Mouse (Mus musculus) neural tube, embryonic 15.5 days (tissue): ENCODE data around the gene Sardh. TPM values are rescaled to one million over a fixed set of nuclear protein-coding genes. Genes with fewer than 3 reads are reported as not detected.
A peak's percentile ranks its signal among the peaks of the same experiment; 100 is the strongest.

Source experiments
- ATAC-seq: fragments of 200-750 bp; cut with Nextera tagmentation; 2 replicates; pipeline ENCODE4 v1.8.0; 2017; ENCODE audit warnings: mild to moderate bottlenecking, moderate TSS enrichment, moderate library complexity; ENCODE audit not compliant: low FRiP score
- H3K27ac ChIP-seq: fragments of 300-500 bp; sonication (generic); replicated peaks from 2 replicates; pipeline ENCODE4 v1.5.1; 2015; ENCODE audit warnings: mild to moderate bottlenecking, inconsistent platforms
- H3K27me3 ChIP-seq: fragments of 300-500 bp; sonication (generic); replicated peaks from 2 replicates; pipeline ENCODE4 v1.6.1; 2015; ENCODE audit warnings: inconsistent platforms
- H3K36me3 ChIP-seq: fragments of 300-500 bp; sonication (generic); 2 replicates; pipeline ENCODE4 v1.6.1; 2015; ENCODE audit warnings: inconsistent platforms
- H3K4me1 ChIP-seq: fragments of 300-500 bp; sonication (generic); 2 replicates; pipeline ENCODE4 v1.6.1; 2015; ENCODE audit warnings: inconsistent platforms
- H3K4me2 ChIP-seq: fragments of 300-500 bp; sonication (generic); 2 replicates; pipeline ENCODE4 v1.6.1; 2015; ENCODE audit warnings: inconsistent platforms, mild to moderate bottlenecking, moderate library complexity
- H3K4me3 ChIP-seq: fragments of 300-500 bp; sonication (generic); replicated peaks from 2 replicates; pipeline ENCODE4 v1.5.1; 2015; ENCODE audit warnings: mild to moderate bottlenecking, inconsistent platforms
- H3K9ac ChIP-seq: fragments of 300-500 bp; sonication (generic); replicated peaks from 2 replicates; pipeline ENCODE4 v1.6.1; 2015; ENCODE audit warnings: mild to moderate bottlenecking, inconsistent platforms
- H3K9me3 ChIP-seq: fragments of 300-500 bp; sonication (generic); replicated peaks from 2 replicates; pipeline ENCODE4 v1.6.1; 2016; ENCODE audit warnings: inconsistent platforms
- WGBS: fragments of 180-500 bp; shearing (Covaris S2); methylation state at CpG from one replicate; pipeline ENCODE4 v1.1.7; 2015; ENCODE audit warnings: mixed read lengths; 5-methylcytosine and 5-hydroxymethylcytosine counted together
- polyA plus RNA-seq: library from polyadenylated mRNA; unstranded; fragments of >200 nt; fragmentation: Nextera tagmentation; extraction: Ambion mirVana; gene quantifications from 2 replicates; pipeline ENCODE4 v1.2.1, GENCODE M21; 2015

The Sardh gene
- polyA plus RNA-seq, 1 experiment from 2014 or later = 5.9 TPM

GRCm38 (mm10) chr2:27205666-27206065 lies 42.5 kb downstream of the Sardh start:
- ATAC-seq = no peak
- Histone ChIP-seq H3K4me1 (peaks cover 8% of the 10 kb centered on the region; the same call in 1 of the 2 replicates), H3K4me2 (no peak overlapping the region), H3K9ac (no peak overlapping the region), H3K27ac (no peak overlapping the region), H3K4me3 (no peak overlapping the region), H3K27me3 (no peaks in the 10 kb centered on the region), H3K9me3 (no peaks in the 10 kb centered on the region), H3K36me3 (no peaks in the 10 kb centered on the region)
- 74% methylated on average over 10 of the region's 10 CpGs for WGBS

GRCm38 (mm10) chr2:27200586-27200985 lies 47.6 kb downstream of the Sardh start:
- Histone ChIP-seq H3K27me3 (no peaks in the 10 kb centered on the region), H3K36me3 (no peaks in the 10 kb centered on the region), H3K27ac (no peak overlapping the region), H3K9me3 (no peaks in the 10 kb centered on the region), H3K4me1 (no peaks in the 10 kb centered on the region), H3K4me2 (no peak overlapping the region), H3K9ac (no peak overlapping the region), H3K4me3 (no peak overlapping the region)
- WGBS = 88% methylated on average over 1 of the region's 1 CpGs
- no peak for ATAC-seq

GRCm38 (mm10) chr2:27198551-27199246 lies 49.4 kb downstream of the Sardh start:
- 57% methylated on average over 5 of the region's 5 CpGs for WGBS
- H3K9me3 ChIP-seq = no peaks in the 10 kb centered on the region
- no peaks in the 10 kb centered on the region for H3K4me1 ChIP-seq
- no peak overlapping the region for H3K4me2 ChIP-seq
- H3K36me3 ChIP-seq = no peaks in the 10 kb centered on the region
- H3K4me3 ChIP-seq = no peak overlapping the region
- H3K27me3 ChIP-seq = no peaks in the 10 kb centered on the region
- no peak overlapping the region for H3K27ac ChIP-seq
- H3K9ac ChIP-seq = no peak overlapping the region
- no peak for ATAC-seq

- no peaks in the 10 kb centered on the region for H3K36me3 ChIP-seq
- no peaks in the 10 kb centered on the region for H3K9me3 ChIP-seq
- H3K4me3 ChIP-seq = no peak overlapping the region
- H3K9ac ChIP-seq = no peak overlapping the region
- ATAC-seq = no peak
- no peaks in the 10 kb centered on the region for H3K4me1 ChIP-seq
- no peak overlapping the region for H3K27ac ChIP-seq
- H3K4me2 ChIP-seq = no peak overlapping the region
- H3K27me3 ChIP-seq = no peaks in the 10 kb centered on the region
- 58% methylated on average over 4 of the region's 4 CpGs for WGBS
These were observed 58.1 kb downstream of the Sardh start for GRCm38 (mm10) chr2:27189994-27190393.

- no peak overlapping the region for H3K27ac ChIP-seq
- peaks cover 13% of the 10 kb centered on the region for H3K4me1 ChIP-seq
- ATAC-seq = no peak
- no peak overlapping the region for H3K4me3 ChIP-seq
- no peaks in the 10 kb centered on the region for H3K27me3 ChIP-seq
- WGBS = 91% methylated on average over 6 of the region's 6 CpGs
- no peaks in the 10 kb centered on the region for H3K36me3 ChIP-seq
- H3K4me2 ChIP-seq = no peak overlapping the region
- H3K9ac ChIP-seq = no peak overlapping the region
- no peaks in the 10 kb centered on the region for H3K9me3 ChIP-seq
These were observed 60.6 kb downstream of the Sardh start for GRCm38 (mm10) chr2:27187531-27187930.

- no peak overlapping the region for H3K4me2 ChIP-seq
- H3K27me3 ChIP-seq = no peaks in the 10 kb centered on the region
- 34% methylated on average over 12 of the region's 12 CpGs for WGBS
- H3K36me3 ChIP-seq = no peaks in the 10 kb centered on the region
- peak overlapping the region; percentile 48; the same call in 1 of the 2 replicates for H3K27ac ChIP-seq
- H3K4me1 ChIP-seq = peaks cover 19% of the 10 kb centered on the region
- no peaks in the 10 kb centered on the region for H3K9me3 ChIP-seq
- ATAC-seq = peak; percentile 86
- H3K9ac ChIP-seq = no peak overlapping the region
- no peak overlapping the region for H3K4me3 ChIP-seq
These were observed 64.4 kb downstream of the Sardh start for GRCm38 (mm10) chr2:27183734-27184133.

GRCm38 (mm10) chr2:27181907-27182306 lies 66.2 kb downstream of the Sardh start:
- H3K27me3 ChIP-seq = no peaks in the 10 kb centered on the region
- H3K4me3 ChIP-seq = no peak overlapping the region
- no peaks in the 10 kb centered on the region for H3K9me3 ChIP-seq
- H3K9ac ChIP-seq = no peak overlapping the region
- WGBS = 72% methylated on average over 4 of the region's 4 CpGs
- peaks cover 19% of the 10 kb centered on the region for H3K4me1 ChIP-seq
- ATAC-seq = no peak
- no peaks in the 10 kb centered on the region for H3K36me3 ChIP-seq
- 0 out of 2 replicates have a peak overlapping the region, but pooled peaks have one; percentile 11 for H3K27ac ChIP-seq
- H3K4me2 ChIP-seq = no peak overlapping the region

- H3K9ac ChIP-seq = no peak overlapping the region
- H3K4me3 ChIP-seq = no peak overlapping the region
- no peaks in the 10 kb centered on the region for H3K27me3 ChIP-seq
- no peak overlapping the region for H3K4me2 ChIP-seq
- peaks cover 26% of the 10 kb centered on the region for H3K4me1 ChIP-seq
- H3K36me3 ChIP-seq = no peaks in the 10 kb centered on the region
- no peak overlapping the region for H3K27ac ChIP-seq
- no peak for ATAC-seq
- 86% methylated on average over 8 of the region's 8 CpGs for WGBS
- no peaks in the 10 kb centered on the region for H3K9me3 ChIP-seq
These were observed 69.0 kb downstream of the Sardh start for GRCm38 (mm10) chr2:27179101-27179500.

- Histone ChIP-seq H3K4me2 (no peak overlapping the region), H3K4me3 (no peak overlapping the region), H3K9ac (no peak overlapping the region), H3K27ac (no peak overlapping the region), H3K36me3 (no peaks in the 10 kb centered on the region), H3K27me3 (no peaks in the 10 kb centered on the region), H3K9me3 (no peaks in the 10 kb centered on the region), H3K4me1 (peaks cover 7% of the 10 kb centered on the region; the same call in 1 of the 2 replicates)
- 78% methylated on average over 10 of the region's 10 CpGs for WGBS
- ATAC-seq = no peak
These were observed 72.4 kb downstream of the Sardh start for GRCm38 (mm10) chr2:27175696-27176267.

GRCm38 (mm10) chr2:27174242-27174641 lies 73.9 kb downstream of the Sardh start:
- H3K27ac ChIP-seq = no peak overlapping the region
- H3K4me1 ChIP-seq = peaks cover 7% of the 10 kb centered on the region; the same call in 1 of the 2 replicates
- H3K36me3 ChIP-seq = no peaks in the 10 kb centered on the region
- H3K4me2 ChIP-seq = no peak overlapping the region
- 81% methylated on average over 2 of the region's 2 CpGs for WGBS
- H3K9ac ChIP-seq = no peak overlapping the region
- no peaks in the 10 kb centered on the region for H3K27me3 ChIP-seq
- H3K4me3 ChIP-seq = no peak overlapping the region
- no peaks in the 10 kb centered on the region for H3K9me3 ChIP-seq
- no peak for ATAC-seq

GRCm38 (mm10) chr2:27166999-27167398 lies 81.1 kb downstream of the Sardh start:
- no peaks in the 10 kb centered on the region for H3K36me3 ChIP-seq
- H3K9me3 ChIP-seq = no peaks in the 10 kb centered on the region
- H3K27me3 ChIP-seq = no peaks in the 10 kb centered on the region
- H3K27ac ChIP-seq = no peak overlapping the region
- no peaks in the 10 kb centered on the region for H3K4me1 ChIP-seq
- no peak for ATAC-seq
- no peak overlapping the region for H3K9ac ChIP-seq
- no peak overlapping the region for H3K4me3 ChIP-seq
- no peak overlapping the region for H3K4me2 ChIP-seq
- 36% methylated on average over 2 of the region's 2 CpGs for WGBS

GRCm38 (mm10) chr2:27166074-27166473 lies 82.1 kb downstream of the Sardh start:
- Histone ChIP-seq H3K27ac (no peak overlapping the region), H3K4me1 (no peaks in the 10 kb centered on the region), H3K4me2 (no peak overlapping the region), H3K9me3 (no peaks in the 10 kb centered on the region), H3K4me3 (no peak overlapping the region), H3K36me3 (no peaks in the 10 kb centered on the region), H3K9ac (no peak overlapping the region), H3K27me3 (no peaks in the 10 kb centered on the region)
- ATAC-seq = no peak
- 86% methylated on average over 2 of the region's 2 CpGs for WGBS
